Mouse (Mus musculus): ENCODE data around the gene Gstt2. TPM values are rescaled to one million over a fixed set of nuclear protein-coding genes. Genes with fewer than 3 reads are reported as not detected.

Gstt2 gene
- total RNA-seq, 2 experiments from 2014 or later, result 4.3 to 5.0 TPM

DNA sequence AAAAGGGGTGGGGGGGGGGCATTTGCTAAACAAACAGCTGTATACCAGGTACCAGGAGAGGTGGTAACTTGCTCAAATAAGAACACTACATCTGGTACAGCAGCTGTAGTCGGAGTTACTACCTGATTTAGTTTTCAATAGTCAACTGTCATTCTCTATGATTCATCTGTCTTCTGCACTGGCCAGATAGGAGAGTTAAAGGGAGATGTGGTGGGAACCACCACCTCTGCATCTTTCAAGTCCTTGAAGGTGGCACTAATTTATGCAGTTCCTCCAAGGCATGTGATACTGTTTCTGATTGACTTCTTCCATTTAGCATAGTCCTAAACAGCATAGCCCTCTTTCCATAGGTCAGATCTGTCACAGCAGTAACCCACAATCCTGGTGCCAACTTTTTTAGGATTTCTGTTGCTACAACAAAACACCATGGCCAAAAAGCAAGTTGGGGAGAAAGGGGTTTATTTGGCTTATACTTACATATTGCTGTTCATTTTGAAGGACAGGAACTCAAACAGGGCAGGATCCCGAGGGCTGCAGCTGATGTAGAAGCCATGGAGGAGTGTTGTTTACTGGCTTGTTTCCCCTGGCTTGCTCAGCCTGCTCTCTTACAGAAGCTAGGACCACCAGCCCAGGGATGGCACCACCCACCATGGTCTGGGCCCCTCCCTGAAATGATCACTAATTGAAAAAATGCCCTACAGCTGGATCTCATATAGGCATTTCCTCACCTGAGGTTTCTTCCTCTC is 7.5 kb downstream of the Gstt2 start:
- DNase-seq (ENCODE audit: low spot score in 2 of 2), result no peak

DNA sequence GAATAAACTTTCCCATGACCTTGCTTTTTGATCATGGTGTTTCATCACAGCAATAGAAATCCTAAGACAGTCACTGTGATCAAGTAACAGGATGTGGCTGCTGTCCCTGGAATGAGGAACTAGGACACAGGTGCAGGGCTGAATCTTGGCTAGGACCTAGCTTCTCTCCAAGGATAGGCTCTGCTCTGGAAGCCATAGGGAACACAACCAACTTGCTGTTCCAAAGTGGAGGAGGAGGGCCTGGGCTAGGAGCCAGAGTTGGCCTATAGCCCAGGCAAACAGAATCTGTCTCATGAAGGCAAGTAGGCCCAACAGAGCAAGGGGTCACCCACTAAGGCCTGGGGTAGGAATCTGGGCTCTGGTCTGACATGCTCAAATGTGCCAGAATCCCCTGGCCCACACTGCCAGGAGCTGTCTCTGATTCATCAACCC is 8.7 kb downstream of the Gstt2 start:
- no peak for DNase-seq (ENCODE audit: low spot score in 2 of 2)

DNA sequence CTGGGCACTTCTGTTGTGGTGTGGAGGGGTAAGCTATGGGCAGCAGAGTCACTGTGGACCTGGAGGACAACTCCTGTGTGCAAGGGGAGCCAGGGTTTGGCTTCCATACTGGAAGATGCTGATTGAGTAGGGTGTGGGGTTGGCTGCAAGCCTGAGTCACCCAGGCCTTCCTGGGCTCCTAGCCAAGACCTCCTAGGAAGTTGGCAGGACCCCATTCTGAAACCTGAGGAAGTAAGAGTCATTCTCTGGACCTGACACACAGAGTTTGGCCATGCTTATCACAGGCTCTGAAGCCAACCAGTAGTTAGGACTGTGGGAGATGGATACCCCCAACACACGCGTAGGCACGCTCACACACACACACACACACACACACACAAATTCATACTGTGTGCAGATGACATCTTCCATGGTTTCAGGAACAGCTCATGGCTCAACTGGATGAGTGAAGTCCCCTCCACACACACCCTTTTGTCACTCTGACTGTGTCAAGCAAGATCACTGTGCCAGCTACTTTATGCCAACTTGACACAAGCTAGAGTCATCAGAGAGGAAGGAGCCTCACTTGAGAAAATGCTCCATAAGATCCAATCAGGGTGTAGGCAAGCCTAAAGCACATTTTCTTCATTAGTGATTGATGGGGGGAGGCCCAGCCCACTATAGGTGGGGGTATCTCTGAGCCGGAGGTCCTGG is 9.4 kb downstream of the Gstt2 start:
- no peak for DNase-seq (ENCODE audit: low spot score in 2 of 2)

DNA sequence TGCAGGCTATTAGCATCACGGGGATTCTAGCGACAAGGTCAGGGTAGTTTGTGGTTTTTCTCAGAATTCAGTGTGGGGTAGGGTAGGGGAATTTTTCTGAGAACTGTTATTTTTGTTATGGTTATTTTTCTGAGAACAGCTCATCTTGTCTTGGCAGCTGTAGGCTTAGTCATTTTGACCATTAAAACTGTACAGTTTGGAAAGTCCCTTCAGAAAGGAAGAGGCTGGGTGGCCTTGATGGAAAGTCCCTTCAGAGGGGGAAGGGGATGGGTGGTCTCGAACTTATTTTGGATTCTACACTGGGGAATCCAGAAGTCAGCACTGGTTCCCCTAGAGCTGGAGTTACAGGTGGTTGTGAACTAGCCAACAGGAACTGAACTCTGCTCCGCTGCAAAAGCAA is 12.7 kb downstream of the Gstt2 start:
- no peak for DNase-seq (ENCODE audit: low spot score in 2 of 2)

DNA sequence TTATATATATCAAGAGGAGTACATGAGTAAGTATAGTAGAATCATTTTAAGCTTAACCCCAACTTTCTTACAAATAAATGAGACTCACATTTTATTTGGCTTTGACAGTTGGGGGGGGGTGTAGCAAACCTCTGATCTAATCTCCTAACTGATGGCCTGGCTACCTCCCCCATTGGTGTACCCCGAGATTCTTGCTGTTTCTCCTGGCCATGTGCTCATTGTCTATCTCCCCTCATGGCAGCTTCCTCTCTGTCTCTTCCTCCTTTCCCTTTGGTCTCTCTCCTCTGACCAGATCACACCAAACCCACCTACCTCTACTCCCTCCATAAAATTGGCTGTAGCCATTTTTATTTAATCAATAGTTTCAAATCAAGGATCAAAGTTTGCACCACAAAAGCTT is 13.4 kb downstream of the Gstt2 start:
- no peak for DNase-seq (ENCODE audit: low spot score in 2 of 2)

DNA sequence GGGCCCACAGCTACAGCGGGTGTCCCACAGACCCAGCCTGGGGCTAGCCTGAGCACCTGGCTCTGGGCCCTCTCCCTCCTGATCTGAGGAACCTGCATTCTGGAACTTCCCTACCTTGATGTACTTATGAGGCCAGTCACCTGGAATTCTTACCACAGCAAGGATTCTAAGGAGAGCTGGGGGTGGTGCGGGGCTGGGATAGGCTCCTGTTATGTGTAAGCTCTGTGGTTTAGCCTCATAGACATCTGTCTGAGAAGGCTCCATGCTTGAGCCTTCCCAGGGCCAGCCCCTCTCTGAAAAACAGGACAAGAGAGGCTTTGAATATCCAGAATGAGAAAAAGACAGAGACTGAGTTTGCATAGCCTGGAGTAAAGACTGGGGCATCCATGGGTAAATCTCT is 14.8 kb downstream of the Gstt2 start, which contains the start of gene Gstt4:
Gstt4 (minus strand) TSS at position 101 of the 400 bp plus-strand sequence.
- DNase-seq (ENCODE audit: low spot score in 2 of 2), result no peak

DNA sequence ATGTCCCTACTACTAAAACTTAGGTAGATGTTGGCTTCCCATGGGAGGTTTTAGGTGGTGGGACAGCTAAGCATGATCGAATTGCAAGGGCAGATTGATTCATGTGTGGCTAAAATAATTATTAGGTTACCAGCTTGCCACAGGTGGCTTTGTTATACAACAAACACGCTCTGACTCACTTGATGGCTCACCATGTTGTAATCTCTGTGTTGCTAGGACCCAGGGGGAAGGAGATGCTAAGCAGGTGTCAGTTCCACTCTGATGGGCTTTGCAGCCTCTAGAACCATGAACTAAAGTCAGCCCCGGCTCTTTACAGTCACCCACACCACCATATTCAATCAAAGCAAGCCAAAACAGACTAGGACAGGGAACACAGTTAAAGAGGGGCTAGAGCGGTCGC is 17.3 kb downstream of the Gstt2 start:
- DNase-seq (ENCODE audit: low spot score in 2 of 2), result no peak

DNA sequence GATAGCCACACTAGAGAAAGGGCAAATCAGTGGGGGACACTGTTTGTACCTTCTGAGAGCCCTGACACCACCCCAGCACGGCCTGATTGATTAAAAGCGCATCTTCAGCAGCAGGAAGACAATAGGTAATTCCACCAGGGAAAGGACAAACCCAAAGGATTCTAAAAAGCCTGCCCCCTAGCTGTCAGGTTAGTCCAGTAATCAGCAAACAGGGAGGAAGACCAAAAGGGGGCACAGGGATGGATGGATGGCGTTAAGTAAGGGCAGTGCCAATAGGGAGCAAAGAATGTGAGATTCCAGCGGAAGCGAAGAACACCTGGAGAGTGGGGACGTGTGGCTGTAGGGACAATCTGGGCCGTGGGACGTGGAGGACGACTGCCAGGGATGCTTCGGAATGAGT is 18.6 kb downstream of the Gstt2 start:
- no peak for DNase-seq (ENCODE audit: low spot score in 2 of 2)

DNA sequence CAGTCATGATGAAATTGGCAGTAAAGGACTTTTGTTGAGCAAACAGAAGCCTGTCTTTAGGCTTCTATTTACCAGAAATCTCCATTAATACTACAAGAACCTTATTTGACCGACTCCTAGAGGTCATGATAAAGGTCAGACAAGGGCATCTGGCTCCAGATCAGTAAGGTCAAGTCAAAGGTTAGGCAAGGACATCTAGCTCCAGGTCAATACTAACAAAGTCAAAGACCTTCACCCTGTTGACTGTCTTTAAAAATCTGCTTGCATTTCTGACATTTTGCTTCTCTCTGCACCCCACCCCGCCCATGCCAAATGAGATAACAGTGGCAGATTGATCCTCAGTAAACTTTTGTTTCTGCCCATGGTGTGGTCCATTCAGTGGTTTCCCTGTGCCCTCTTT is 33.0 kb downstream of the Gstt2 start:
- DNase-seq (ENCODE audit: low spot score in 2 of 2), result no peak

DNA sequence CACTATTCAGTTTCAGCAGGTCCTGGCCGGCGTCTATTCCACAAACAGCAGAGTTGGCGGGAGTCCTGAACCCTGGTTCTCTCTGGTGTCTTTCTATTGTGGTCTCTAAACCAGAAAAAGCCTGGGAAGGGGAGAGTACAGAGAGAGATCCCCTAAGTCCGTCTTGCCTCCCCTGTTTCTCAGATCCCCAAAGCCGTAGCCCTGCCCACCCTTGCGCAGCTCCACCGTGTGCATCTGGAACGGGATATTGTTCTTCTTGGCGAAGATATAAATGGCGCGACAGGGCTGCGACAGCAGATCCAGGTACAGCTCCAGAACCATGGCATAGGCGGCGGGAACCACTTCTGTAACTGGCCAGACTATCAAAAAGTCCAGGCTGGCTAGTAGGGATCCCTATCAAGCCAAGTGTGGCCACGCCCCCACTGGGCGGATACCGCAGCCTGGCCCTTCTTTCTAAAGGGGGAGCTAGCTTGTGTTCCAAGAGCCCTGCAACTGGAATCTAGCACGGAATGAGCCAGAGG is 39.0 kb downstream of the Gstt2 start, which contains the start of gene Gstt1:
Gstt1 (minus strand) TSS at position 409 of the 521 bp plus-strand sequence.
- peak; percentile 43 to 44 for DNase-seq (ENCODE audit: low spot score in 2 of 2)

DNA sequence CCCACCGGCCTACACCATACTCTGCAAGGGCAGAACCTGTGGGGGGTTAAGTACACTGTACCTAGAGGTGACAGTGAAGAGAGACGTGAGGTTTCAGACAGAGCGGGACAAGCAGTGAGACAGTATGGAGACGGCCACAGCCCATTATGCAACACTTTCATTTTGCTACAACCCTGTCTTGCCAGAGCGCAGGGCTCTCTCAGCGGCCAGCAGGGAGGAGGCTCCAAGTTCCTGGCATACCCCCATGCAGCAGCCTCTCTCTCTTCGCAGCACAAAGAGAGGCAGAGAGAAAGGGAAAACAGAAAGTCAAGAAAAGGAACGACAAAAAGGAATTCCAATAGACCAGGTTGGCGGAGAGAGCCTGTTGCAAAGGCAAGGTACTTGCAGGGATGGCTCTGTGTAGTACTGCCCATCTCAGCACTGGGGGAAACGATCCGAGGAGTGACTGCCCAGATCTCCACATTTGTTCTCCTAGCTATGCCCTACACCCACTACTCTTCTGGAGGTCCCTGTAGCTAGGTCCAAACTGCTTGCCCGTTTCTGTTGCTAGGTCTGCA is 39.5 kb downstream of the Gstt2 start:
- peak; percentile 50 to 64 for DNase-seq (ENCODE audit: low spot score in 2 of 2)

DNA sequence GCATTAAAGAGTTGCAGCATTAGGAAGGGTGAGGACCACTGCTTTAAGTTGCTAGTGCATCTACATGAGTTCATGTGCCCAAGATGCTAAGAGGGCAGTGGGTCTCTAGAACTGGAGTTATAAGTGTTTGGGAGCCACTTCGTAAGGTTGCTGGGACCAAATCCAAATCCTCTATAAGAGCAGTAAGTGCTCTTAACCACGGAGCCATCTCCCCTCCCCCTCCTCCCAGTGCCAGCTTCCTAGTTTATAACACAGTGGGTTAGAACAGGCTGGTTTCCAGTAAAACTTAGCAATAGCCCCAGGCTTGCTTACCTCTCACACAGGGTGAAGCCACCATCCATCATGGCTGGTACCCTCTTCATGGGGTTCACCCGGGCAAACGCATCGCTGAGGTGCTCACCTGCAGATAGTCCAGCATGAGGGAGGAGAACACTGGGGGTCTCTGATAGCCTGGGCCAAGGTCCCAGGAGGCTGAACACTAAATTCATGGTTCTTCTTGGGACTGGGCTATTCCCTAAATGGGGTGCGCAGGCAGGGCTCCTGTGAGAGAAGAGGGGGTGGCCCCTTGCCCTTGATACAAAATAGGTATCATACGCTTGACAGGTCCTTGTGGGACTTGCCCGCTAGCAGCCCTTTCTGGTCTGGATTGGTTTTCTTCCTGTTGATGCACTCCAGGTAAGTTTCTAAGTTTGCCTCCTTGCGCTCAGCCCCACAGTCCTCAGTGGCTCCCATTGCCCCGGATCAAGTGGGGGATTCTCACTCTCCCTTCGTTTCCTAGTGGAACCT is 40.3 kb downstream of the Gstt2 start:
- DNase-seq (ENCODE audit: low spot score in 2 of 2), result no peak

DNA sequence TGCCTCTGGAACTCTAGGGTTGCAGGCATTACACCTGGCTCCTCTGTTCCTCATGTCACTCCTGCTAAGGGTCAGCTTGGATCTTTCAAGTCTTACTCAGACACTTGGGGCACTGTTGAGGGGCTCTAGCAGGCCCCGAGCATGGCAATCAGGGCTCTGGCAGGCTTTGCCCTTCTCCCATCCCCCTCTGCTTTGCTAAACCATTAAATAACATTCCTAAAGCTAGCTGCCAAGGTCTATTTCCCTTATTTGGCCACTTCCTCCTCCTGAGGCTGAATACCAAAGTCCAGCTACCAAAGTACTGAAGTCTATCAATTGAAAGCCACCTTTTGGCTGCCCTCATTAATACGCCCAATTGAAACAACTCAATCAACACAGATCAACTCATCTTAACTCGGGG is 42.3 kb downstream of the Gstt2 start:
- DNase-seq (ENCODE audit: low spot score in 2 of 2), result no peak

DNA sequence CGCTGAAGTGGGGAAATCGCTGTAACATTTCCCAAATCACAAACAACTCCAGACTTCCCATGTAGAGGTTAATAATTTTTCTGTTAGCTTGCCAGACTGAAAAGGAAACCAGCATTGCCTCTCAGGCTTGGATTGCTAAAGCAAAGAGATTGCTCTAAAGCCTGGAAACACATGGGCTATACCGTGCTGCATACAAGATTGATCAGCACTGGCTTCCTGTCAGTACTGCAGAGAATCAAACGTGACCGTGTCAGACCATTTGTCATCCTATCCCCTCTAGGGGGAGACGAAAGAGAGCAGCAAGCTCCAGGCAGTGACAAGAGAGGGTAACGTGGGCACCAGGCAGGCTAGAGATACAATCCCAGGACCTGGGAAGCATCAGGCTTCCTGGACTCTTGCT is 46.5 kb downstream of the Gstt2 start:
- no peak for DNase-seq (ENCODE audit: low spot score in 2 of 2)

DNA sequence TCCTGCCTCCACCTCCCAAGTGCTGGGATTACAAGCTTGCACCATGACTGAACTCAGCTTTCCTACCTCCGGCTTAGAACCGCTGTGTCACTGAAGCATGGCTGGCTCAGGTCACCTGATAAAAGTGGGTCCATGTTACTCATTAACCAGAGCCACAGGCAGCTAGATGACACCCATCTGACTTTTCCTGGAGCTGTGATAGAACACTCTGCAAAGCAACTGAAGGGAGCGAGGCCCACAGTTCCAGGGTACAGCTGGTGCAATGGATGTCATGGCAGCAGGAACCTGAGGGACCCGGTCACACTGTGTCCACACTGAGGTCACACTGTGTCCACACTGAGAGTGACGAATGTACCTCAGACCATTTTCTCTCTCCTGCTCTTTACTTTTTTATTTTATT is 47.4 kb downstream of the Gstt2 start:
- no peak for DNase-seq (ENCODE audit: low spot score in 2 of 2)

DNA sequence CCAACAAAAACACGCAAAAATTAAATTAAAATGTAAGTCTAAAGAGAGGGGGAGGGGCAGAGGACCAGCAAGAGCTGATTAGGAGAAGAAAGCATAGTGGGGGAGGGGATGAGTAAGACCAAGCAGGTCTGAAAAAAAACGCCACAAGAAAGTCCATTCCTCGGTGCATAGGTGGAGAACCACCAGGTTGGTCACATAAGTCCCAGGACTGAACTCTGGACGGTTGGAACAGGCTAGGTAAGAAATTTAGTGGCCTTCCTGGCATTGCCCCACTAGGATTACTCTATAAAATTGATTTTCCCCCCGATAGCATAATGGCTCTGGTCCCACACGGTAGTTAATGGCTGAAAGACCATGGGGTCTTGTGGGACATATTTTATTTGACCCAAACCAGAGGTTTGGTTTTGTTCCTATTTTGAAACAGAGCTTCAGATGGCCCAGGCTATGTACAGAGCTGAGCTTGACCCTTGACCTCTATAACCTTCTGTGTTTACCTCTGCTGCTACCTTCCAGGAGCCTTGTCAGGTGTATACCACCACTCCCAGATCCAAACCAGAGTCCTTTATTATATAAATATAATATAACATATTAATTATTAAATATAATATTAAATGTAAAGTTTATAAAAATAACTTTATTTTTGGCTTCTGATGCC is 48.0 kb downstream of the Gstt2 start:
- DNase-seq (ENCODE audit: low spot score in 2 of 2), result no peak

DNA sequence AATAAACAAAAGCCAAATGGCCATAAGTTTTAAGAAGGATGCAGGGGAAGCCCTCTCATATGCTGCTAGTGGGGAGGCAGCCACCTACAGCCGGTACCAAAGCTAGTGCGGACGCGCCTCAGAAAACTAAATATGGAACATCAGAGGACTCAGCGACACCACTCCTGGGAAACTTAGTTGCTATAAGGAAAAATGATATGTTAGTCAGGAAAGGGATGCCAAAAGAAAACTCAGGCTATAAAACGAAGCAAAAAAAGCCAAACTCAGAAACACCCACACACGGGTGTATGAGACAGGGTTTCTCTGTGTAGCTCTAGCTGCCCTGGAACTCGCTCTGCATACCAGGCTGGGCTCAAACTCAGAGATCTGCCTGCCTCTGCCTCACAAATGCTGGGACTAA is 48.9 kb downstream of the Gstt2 start:
- peak in 1 of 2 experiments; percentile 41 for DNase-seq (ENCODE audit: low spot score in 2 of 2)

DNA sequence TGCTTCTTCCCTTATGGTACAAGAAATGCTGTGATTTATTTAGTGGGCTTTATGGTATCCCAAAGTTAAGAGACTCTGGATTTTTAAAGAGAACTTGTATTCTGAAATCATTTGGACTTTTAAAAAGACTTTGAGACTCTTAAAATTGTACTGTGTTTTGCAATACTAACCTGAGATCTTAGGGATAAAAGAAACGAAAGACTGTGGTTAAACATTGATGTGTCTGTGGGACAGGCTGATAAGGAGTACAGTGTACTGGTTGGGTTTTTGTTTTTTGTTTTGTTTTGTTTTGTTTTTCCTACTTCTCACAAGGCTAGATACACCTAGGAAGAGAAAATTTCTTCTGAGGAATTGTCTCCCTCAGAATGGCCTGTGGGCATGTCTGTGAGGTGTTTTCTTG is 51.8 kb downstream of the Gstt2 start:
- no peak for DNase-seq (ENCODE audit: low spot score in 2 of 2)
